Mouse (Mus musculus): ENCODE results near the gene Adrm1. TPM values are rescaled to one million over a fixed set of nuclear protein-coding genes. Genes with fewer than 3 reads are reported as not detected.

The Adrm1 gene
- polyA plus RNA-seq, 1 experiment from 2014 or later = 157 TPM

GRCm38 (mm10) chr2:180202805-180203204, 31.5 kb downstream of the Adrm1 start:
- Histone ChIP-seq H3K36me3 (replicated peaks; ENCODE audit: control insufficient read depth, insufficient read depth, low read depth, low read length) (no peaks in the 10 kb centered on the region), H3K4me2 (ENCODE audit: low read depth, low read length) (no peak overlapping the region), H3K4me1 (ENCODE audit: control insufficient read depth, insufficient read depth, low read length) (no peaks in the 10 kb centered on the region), H3K9me3 (replicated peaks; ENCODE audit: control insufficient read depth, low read length) (no peaks in the 10 kb centered on the region), H3K27ac (replicated peaks; ENCODE audit: low read depth, low read length) (no peak overlapping the region), H3K27me3 (ENCODE audit: control insufficient read depth, insufficient read depth, low read length) (no peaks in the 10 kb centered on the region), H3K4me3 (ENCODE audit: low read depth, low read length) (no peak overlapping the region), H3K9ac (replicated peaks; ENCODE audit: low read length) (no peak overlapping the region)
- ATAC-seq (replicated peaks; ENCODE audit: insufficient number of reproducible peaks, low FRiP score, low TSS enrichment, low read depth) = no peak
- 76% methylated on average over 10 of the region's 10 CpGs for WGBS
- no peak for DNase-seq (ENCODE audit: low spot score)

- WGBS = 92% methylated on average over 9 of the region's 9 CpGs
- no peak for ATAC-seq (replicated peaks; ENCODE audit: insufficient number of reproducible peaks, low FRiP score, low TSS enrichment, low read depth)
- no peak overlapping the region for H3K27ac ChIP-seq (replicated peaks; ENCODE audit: low read depth, low read length)
Measured at GRCm38 (mm10) chr2:180204501-180204900, 33.2 kb downstream of the Adrm1 start.

GRCm38 (mm10) chr2:180205083-180205955, 34.0 kb downstream of the Adrm1 start:
- Histone ChIP-seq H3K4me1 (ENCODE audit: control insufficient read depth, insufficient read depth, low read length) (no peaks in the 10 kb centered on the region), H3K9ac (replicated peaks; ENCODE audit: low read length) (no peak overlapping the region), H3K27ac (replicated peaks; ENCODE audit: low read depth, low read length) (no peak overlapping the region), H3K9me3 (replicated peaks; ENCODE audit: control insufficient read depth, low read length) (no peaks in the 10 kb centered on the region), H3K36me3 (replicated peaks; ENCODE audit: control insufficient read depth, insufficient read depth, low read depth, low read length) (no peaks in the 10 kb centered on the region), H3K4me3 (ENCODE audit: low read depth, low read length) (no peak overlapping the region), H3K4me2 (ENCODE audit: low read depth, low read length) (no peak overlapping the region), H3K27me3 (ENCODE audit: control insufficient read depth, insufficient read depth, low read length) (no peaks in the 10 kb centered on the region)
- ATAC-seq (replicated peaks; ENCODE audit: insufficient number of reproducible peaks, low FRiP score, low TSS enrichment, low read depth) (0 out of 2 replicates have a peak, but pooled peaks have one; percentile 37), DNase-seq (ENCODE audit: low spot score) (no peak)
- 90% methylated on average over 12 of the region's 12 CpGs for WGBS

More at GRCm38 (mm10) chr2:180204501-180204900, 33.2 kb downstream of the Adrm1 start:
- Histone ChIP-seq H3K4me3 (ENCODE audit: low read depth, low read length) (no peak overlapping the region), H3K9ac (replicated peaks; ENCODE audit: low read length) (no peak overlapping the region), H3K27me3 (ENCODE audit: control insufficient read depth, insufficient read depth, low read length) (no peaks in the 10 kb centered on the region), H3K36me3 (replicated peaks; ENCODE audit: control insufficient read depth, insufficient read depth, low read depth, low read length) (no peaks in the 10 kb centered on the region), H3K4me1 (ENCODE audit: control insufficient read depth, insufficient read depth, low read length) (no peaks in the 10 kb centered on the region), H3K9me3 (replicated peaks; ENCODE audit: control insufficient read depth, low read length) (no peaks in the 10 kb centered on the region), H3K4me2 (ENCODE audit: low read depth, low read length) (no peak overlapping the region)
- DNase-seq (ENCODE audit: low spot score) = no peak

- Histone ChIP-seq H3K4me3 (ENCODE audit: low read depth, low read length) (no peak overlapping the region), H3K4me1 (ENCODE audit: control insufficient read depth, insufficient read depth, low read length) (no peaks in the 10 kb centered on the region), H3K36me3 (replicated peaks; ENCODE audit: control insufficient read depth, insufficient read depth, low read depth, low read length) (no peaks in the 10 kb centered on the region), H3K9me3 (replicated peaks; ENCODE audit: control insufficient read depth, low read length) (no peaks in the 10 kb centered on the region), H3K27ac (replicated peaks; ENCODE audit: low read depth, low read length) (no peak overlapping the region), H3K27me3 (ENCODE audit: control insufficient read depth, insufficient read depth, low read length) (no peaks in the 10 kb centered on the region), H3K4me2 (ENCODE audit: low read depth, low read length) (no peak overlapping the region), H3K9ac (replicated peaks; ENCODE audit: low read length) (no peak overlapping the region)
- ATAC-seq (replicated peaks; ENCODE audit: insufficient number of reproducible peaks, low FRiP score, low TSS enrichment, low read depth) (no peak), DNase-seq (ENCODE audit: low spot score) (no peak)
- WGBS = 81% methylated on average over 2 of the region's 2 CpGs
Measured at GRCm38 (mm10) chr2:180205956-180206280, 34.6 kb downstream of the Adrm1 start.

- no peak overlapping the region for H3K27ac ChIP-seq (replicated peaks; ENCODE audit: low read depth, low read length)
- H3K4me3 ChIP-seq (ENCODE audit: low read depth, low read length) = no peak overlapping the region
- ATAC-seq (replicated peaks; ENCODE audit: insufficient number of reproducible peaks, low FRiP score, low TSS enrichment, low read depth) = no peak
- H3K36me3 ChIP-seq (replicated peaks; ENCODE audit: control insufficient read depth, insufficient read depth, low read depth, low read length) = no peaks in the 10 kb centered on the region
- DNase-seq (ENCODE audit: low spot score) = peak; percentile 54
- no peaks in the 10 kb centered on the region for H3K27me3 ChIP-seq (ENCODE audit: control insufficient read depth, insufficient read depth, low read length)
- WGBS = 69% methylated on average over 7 of the region's 7 CpGs
- H3K4me1 ChIP-seq (ENCODE audit: control insufficient read depth, insufficient read depth, low read length) = no peaks in the 10 kb centered on the region
- no peaks in the 10 kb centered on the region for H3K9me3 ChIP-seq (replicated peaks; ENCODE audit: control insufficient read depth, low read length)
- H3K9ac ChIP-seq (replicated peaks; ENCODE audit: low read length) = no peak overlapping the region
- H3K4me2 ChIP-seq (ENCODE audit: low read depth, low read length) = no peak overlapping the region
Measured at GRCm38 (mm10) chr2:180207840-180208239, 36.6 kb downstream of the Adrm1 start.

- no peak overlapping the region for H3K4me3 ChIP-seq (ENCODE audit: low read depth, low read length)
- no peaks in the 10 kb centered on the region for H3K36me3 ChIP-seq (replicated peaks; ENCODE audit: control insufficient read depth, insufficient read depth, low read depth, low read length)
- 79% methylated on average over 1 of the region's 1 CpGs for WGBS
- H3K9ac ChIP-seq (replicated peaks; ENCODE audit: low read length) = no peak overlapping the region
- ATAC-seq (replicated peaks; ENCODE audit: insufficient number of reproducible peaks, low FRiP score, low TSS enrichment, low read depth) (no peak), DNase-seq (ENCODE audit: low spot score) (no peak)
- H3K27me3 ChIP-seq (ENCODE audit: control insufficient read depth, insufficient read depth, low read length) = no peaks in the 10 kb centered on the region
- no peaks in the 10 kb centered on the region for H3K4me1 ChIP-seq (ENCODE audit: control insufficient read depth, insufficient read depth, low read length)
- no peak overlapping the region for H3K27ac ChIP-seq (replicated peaks; ENCODE audit: low read depth, low read length)
- no peaks in the 10 kb centered on the region for H3K9me3 ChIP-seq (replicated peaks; ENCODE audit: control insufficient read depth, low read length)
- H3K4me2 ChIP-seq (ENCODE audit: low read depth, low read length) = no peak overlapping the region
Measured at GRCm38 (mm10) chr2:180208976-180209375, 37.7 kb downstream of the Adrm1 start.

DNA sequence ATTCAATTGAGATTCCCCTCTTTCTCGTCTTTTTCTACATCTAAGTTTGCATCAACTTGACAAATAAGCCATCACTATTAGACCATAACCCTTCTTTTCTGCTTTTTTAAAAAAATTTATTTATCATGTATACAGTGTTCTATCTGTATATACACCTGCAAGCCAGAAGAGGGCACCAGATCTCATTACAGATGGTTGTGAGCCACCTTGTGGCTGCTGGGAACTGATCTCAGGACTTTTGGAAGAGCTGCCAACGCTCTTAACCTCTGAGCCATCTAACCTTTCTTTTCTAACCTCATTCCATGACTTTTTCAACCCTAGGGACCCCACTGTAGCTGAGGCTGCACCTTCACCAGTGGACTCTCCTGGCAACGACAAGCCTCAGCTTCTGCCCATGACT, 41.0 kb downstream of the Adrm1 start:
- 87% methylated on average over 3 of the region's 3 CpGs for WGBS
- no peak overlapping the region for H3K4me2 ChIP-seq (ENCODE audit: low read depth, low read length)
- DNase-seq (ENCODE audit: low spot score) (no peak), ATAC-seq (replicated peaks; ENCODE audit: insufficient number of reproducible peaks, low FRiP score, low TSS enrichment, low read depth) (no peak)
- no peak overlapping the region for H3K27ac ChIP-seq (replicated peaks; ENCODE audit: low read depth, low read length)
- no peak overlapping the region for H3K9ac ChIP-seq (replicated peaks; ENCODE audit: low read length)
- no peaks in the 10 kb centered on the region for H3K27me3 ChIP-seq (ENCODE audit: control insufficient read depth, insufficient read depth, low read length)
- H3K4me1 ChIP-seq (ENCODE audit: control insufficient read depth, insufficient read depth, low read length) = no peaks in the 10 kb centered on the region
- no peaks in the 10 kb centered on the region for H3K9me3 ChIP-seq (replicated peaks; ENCODE audit: control insufficient read depth, low read length)
- H3K36me3 ChIP-seq (replicated peaks; ENCODE audit: control insufficient read depth, insufficient read depth, low read depth, low read length) = no peaks in the 10 kb centered on the region
- no peak overlapping the region for H3K4me3 ChIP-seq (ENCODE audit: low read depth, low read length)

DNA sequence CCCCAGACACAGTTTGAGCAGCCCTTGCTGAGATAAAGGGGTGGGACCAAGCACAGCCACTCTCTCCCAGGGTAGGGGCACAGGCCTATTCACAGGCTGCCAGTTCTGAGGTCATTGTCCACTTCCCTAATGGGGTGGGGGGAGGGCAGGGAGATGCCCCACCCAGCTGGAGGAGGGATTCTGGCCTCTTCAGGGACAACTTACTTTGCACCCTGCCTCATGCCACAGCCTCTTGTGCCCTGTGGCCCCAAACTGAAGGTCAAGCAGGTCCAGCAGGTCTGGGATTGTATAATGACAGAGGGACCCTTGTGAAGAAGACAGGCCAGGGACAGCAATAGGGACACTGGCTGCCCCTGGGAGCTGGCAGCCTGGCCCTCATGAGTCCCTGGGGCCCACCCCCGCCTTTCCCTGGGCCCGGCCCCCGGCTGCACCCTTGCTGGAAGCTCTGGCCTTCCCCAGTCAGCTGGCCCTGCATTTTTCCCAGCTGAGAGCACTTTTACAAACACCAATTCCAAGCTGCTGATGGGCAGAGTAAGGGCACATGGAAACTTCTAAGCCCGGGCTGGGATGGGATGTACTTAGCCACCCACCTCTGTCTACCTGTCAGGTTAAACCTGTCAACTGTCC, 43.2 kb downstream of the Adrm1 start:
- Histone ChIP-seq H3K4me3 (ENCODE audit: low read depth, low read length) (no peak overlapping the region), H3K27ac (replicated peaks; ENCODE audit: low read depth, low read length) (no peak overlapping the region), H3K36me3 (replicated peaks; ENCODE audit: control insufficient read depth, insufficient read depth, low read depth, low read length) (no peaks in the 10 kb centered on the region), H3K9ac (replicated peaks; ENCODE audit: low read length) (no peak overlapping the region), H3K4me1 (ENCODE audit: control insufficient read depth, insufficient read depth, low read length) (no peaks in the 10 kb centered on the region), H3K4me2 (ENCODE audit: low read depth, low read length) (no peak overlapping the region), H3K27me3 (ENCODE audit: control insufficient read depth, insufficient read depth, low read length) (no peaks in the 10 kb centered on the region), H3K9me3 (replicated peaks; ENCODE audit: control insufficient read depth, low read length) (no peaks in the 10 kb centered on the region)
- no peak for DNase-seq (ENCODE audit: low spot score)
- no peak for ATAC-seq (replicated peaks; ENCODE audit: insufficient number of reproducible peaks, low FRiP score, low TSS enrichment, low read depth)
- WGBS = 58% methylated on average over 4 of the region's 4 CpGs

All from embryonic facial prominence, embryonic 11.5 days (tissue).